Mouse (Mus musculus) heart, embryonic 16.5 days (tissue): ENCODE measurements around the gene Ccdc90b. TPM values are rescaled to one million over a fixed set of nuclear protein-coding genes. Genes with fewer than 3 reads are reported as not detected.

Source experiments
- ATAC-seq: fragments of 200-750 bp; cut with Nextera tagmentation; replicated peaks from 2 replicates; pipeline ENCODE4 v1.8.0; 2017; ENCODE audit warnings: moderate number of reproducible peaks; ENCODE audit not compliant: insufficient read depth, low FRiP score; ENCODE audit errors: extremely low read depth
- H3K27ac ChIP-seq: fragments of 300-500 bp; sonication (generic); 2 replicates; pipeline ENCODE4 v1.5.1; 2014; ENCODE audit warnings: mild to moderate bottlenecking, low read length, control low read depth, moderate library complexity
- H3K27me3 ChIP-seq: fragments of 300-500 bp; sonication (generic); 2 replicates; pipeline ENCODE4 v1.6.1; 2014; ENCODE audit warnings: low read length, mixed read lengths; ENCODE audit not compliant: control insufficient read depth, insufficient read depth
- H3K36me3 ChIP-seq: fragments of 300-500 bp; sonication (generic); 2 replicates; pipeline ENCODE4 v1.6.1; 2014; ENCODE audit not compliant: control insufficient read depth, insufficient read depth
- H3K4me1 ChIP-seq: fragments of 300-500 bp; sonication (generic); 2 replicates; pipeline ENCODE4 v1.6.1; 2014; ENCODE audit warnings: low read length, mixed read lengths; ENCODE audit not compliant: control insufficient read depth, insufficient read depth
- H3K4me2 ChIP-seq: fragments of 300-500 bp; sonication (generic); 2 replicates; pipeline ENCODE4 v1.6.1; 2014; ENCODE audit warnings: low read depth, mild to moderate bottlenecking, control low read depth, low read length
- H3K4me3 ChIP-seq: fragments of 300-500 bp; sonication (generic); 2 replicates; pipeline ENCODE4 v1.5.1; 2014; ENCODE audit warnings: mild to moderate bottlenecking, control low read depth, low read length
- H3K9ac ChIP-seq: fragments of 300-500 bp; sonication (generic); 2 replicates; pipeline ENCODE4 v1.6.1; 2014; ENCODE audit warnings: low read length, control low read depth
- H3K9me3 ChIP-seq: fragments of 300-500 bp; sonication (generic); replicated peaks from 2 replicates; pipeline ENCODE4 v1.6.1; 2016; ENCODE audit warnings: low read length; ENCODE audit not compliant: control insufficient read depth
- WGBS: fragments of 180-500 bp; shearing (Covaris S2); extraction: QIAGEN DNeasy Blood & Tissue Kit; methylation state at CpG from one replicate; pipeline ENCODE4 v1.1.7; 2014; 5-methylcytosine and 5-hydroxymethylcytosine counted together
- polyA plus RNA-seq: library from polyadenylated mRNA; unstranded; fragments of >200 nt; fragmentation: Nextera tagmentation; extraction: Ambion mirVana; gene quantifications from 2 replicates; pipeline ENCODE4 v1.2.1, GENCODE M21; 2015

Gene Ccdc90b
- polyA plus RNA-seq, 1 experiment from 2014 or later, result 53.2 TPM

GRCm38 (mm10) chr7:92558744-92559143 is 2.2 kb upstream of the Ccdc90b start:
- Histone ChIP-seq H3K36me3 (no peaks in the 10 kb centered on the region), H3K9ac (no peak overlapping the region), H3K27ac (no peak overlapping the region), H3K4me1 (peaks cover 4% of the 10 kb centered on the region), H3K4me3 (no peak overlapping the region), H3K27me3 (no peaks in the 10 kb centered on the region), H3K9me3 (no peaks in the 10 kb centered on the region), H3K4me2 (no peak overlapping the region)
- WGBS, result 83% methylated on average over 2 of the region's 2 CpGs
- no peak for ATAC-seq

DNA sequence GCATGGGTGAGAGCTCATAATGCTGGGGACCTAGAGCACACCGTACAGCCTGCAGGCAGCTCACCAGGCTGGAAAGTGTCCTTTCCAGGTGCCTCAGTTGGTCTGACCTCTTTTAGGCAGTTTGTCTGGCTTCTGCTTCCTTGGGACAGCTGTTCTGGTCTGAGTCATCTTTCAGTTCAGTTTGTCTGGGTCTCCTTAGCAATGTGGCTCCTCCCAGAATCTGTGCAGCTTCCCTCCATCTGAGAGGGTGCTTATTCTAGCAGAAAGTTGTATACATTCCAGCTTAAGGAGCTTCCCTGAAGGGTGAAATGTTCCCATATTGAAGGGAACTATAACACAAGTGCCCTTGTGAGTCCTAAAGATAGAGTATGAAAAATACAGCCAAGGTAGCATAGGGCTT is 5.8 kb downstream of the Ccdc90b start:
- no peaks in the 10 kb centered on the region for H3K27me3 ChIP-seq
- H3K9ac ChIP-seq, result no peak overlapping the region
- no peak overlapping the region for H3K4me3 ChIP-seq
- 92% methylated on average over 1 of the region's 1 CpGs for WGBS
- no peak overlapping the region for H3K27ac ChIP-seq
- H3K4me1 ChIP-seq, result peaks cover 4% of the 10 kb centered on the region
- H3K36me3 ChIP-seq, result peaks cover 3% of the 10 kb centered on the region; the same call in 1 of the 2 replicates
- H3K4me2 ChIP-seq, result no peak overlapping the region
- ATAC-seq, result no peak
- H3K9me3 ChIP-seq, result no peaks in the 10 kb centered on the region

GRCm38 (mm10) chr7:92580491-92581207 is 19.7 kb downstream of the Ccdc90b start:
- Histone ChIP-seq H3K9ac (no peak overlapping the region), H3K4me1 (no peaks in the 10 kb centered on the region), H3K4me2 (no peak overlapping the region), H3K9me3 (no peaks in the 10 kb centered on the region), H3K36me3 (peaks cover 21% of the 10 kb centered on the region; the same call in 1 of the 2 replicates), H3K27me3 (no peaks in the 10 kb centered on the region), H3K4me3 (no peak overlapping the region), H3K27ac (no peak overlapping the region)
- WGBS, result 86% methylated on average over 5 of the region's 5 CpGs
- no peak for ATAC-seq

DNA sequence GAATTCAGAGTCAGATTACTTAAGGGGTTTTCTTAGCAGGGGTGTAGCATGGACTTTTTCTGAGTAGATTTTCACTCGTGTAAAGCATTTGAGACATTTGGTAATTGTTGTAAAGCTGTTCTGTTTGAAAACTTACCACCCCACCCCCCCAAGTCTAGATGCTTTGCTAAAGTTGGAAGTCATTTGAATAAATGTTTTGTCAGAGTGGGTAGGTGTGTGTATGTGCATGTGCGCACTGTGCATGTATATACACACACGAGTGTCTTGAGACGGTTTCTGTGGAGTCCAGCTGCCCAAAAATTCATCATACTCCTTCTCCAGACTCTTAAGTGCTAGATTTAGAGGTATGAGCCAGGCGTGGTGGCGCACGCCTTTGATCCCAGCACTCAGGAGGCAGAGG is 22.6 kb downstream of the Ccdc90b start:
- 88% methylated on average over 7 of the region's 7 CpGs for WGBS
- no peak for ATAC-seq
- peaks cover 13% of the 10 kb centered on the region; the same call in 1 of the 2 replicates for H3K36me3 ChIP-seq
- no peak overlapping the region for H3K27ac ChIP-seq
- H3K9me3 ChIP-seq, result no peaks in the 10 kb centered on the region
- no peak overlapping the region for H3K4me2 ChIP-seq
- no peaks in the 10 kb centered on the region for H3K27me3 ChIP-seq
- no peak overlapping the region for H3K9ac ChIP-seq
- no peaks in the 10 kb centered on the region for H3K4me1 ChIP-seq
- no peak overlapping the region for H3K4me3 ChIP-seq

GRCm38 (mm10) chr7:92589986-92590385 is 29.0 kb downstream of the Ccdc90b start:
- Histone ChIP-seq H3K9ac (no peak overlapping the region), H3K4me1 (no peaks in the 10 kb centered on the region), H3K36me3 (no peaks in the 10 kb centered on the region), H3K27ac (no peak overlapping the region), H3K4me3 (no peak overlapping the region), H3K27me3 (no peaks in the 10 kb centered on the region), H3K9me3 (no peaks in the 10 kb centered on the region), H3K4me2 (no peak overlapping the region)
- WGBS, result 86% methylated on average over 7 of the region's 7 CpGs
- no peak for ATAC-seq

GRCm38 (mm10) chr7:92590842-92591241 is 29.9 kb downstream of the Ccdc90b start:
- no peaks in the 10 kb centered on the region for H3K4me1 ChIP-seq
- no peaks in the 10 kb centered on the region for H3K27me3 ChIP-seq

DNA sequence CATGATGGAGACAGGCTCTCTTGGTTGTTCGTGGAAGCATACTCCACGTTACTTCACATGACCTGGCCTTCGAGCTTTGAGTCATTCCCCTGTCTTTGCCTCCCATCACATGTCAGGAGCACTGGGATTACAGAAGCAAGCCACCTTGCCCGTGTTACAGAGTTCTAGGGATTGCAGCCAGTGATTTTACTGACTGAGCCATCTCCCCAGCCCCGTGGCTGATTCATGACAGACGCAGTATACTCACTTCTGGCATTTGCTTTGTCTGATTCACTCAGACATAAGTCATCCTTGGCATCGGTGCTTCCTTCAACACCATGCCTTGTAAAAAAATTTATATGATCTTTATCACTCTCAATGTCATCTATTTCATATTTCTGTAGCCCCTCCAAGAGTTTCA is 44.0 kb downstream of the Ccdc90b start:
- no peaks in the 10 kb centered on the region for H3K27me3 ChIP-seq
- H3K4me2 ChIP-seq, result no peak overlapping the region
- 85% methylated on average over 7 of the region's 7 CpGs for WGBS
- H3K36me3 ChIP-seq, result peaks cover 4% of the 10 kb centered on the region; the same call in 1 of the 2 replicates
- H3K27ac ChIP-seq, result no peak overlapping the region
- no peak overlapping the region for H3K9ac ChIP-seq
- no peak overlapping the region for H3K4me3 ChIP-seq
- no peaks in the 10 kb centered on the region for H3K9me3 ChIP-seq
- no peak for ATAC-seq
- no peaks in the 10 kb centered on the region for H3K4me1 ChIP-seq

More at GRCm38 (mm10) chr7:92590842-92591241, 29.9 kb downstream of the Ccdc90b start:
- ATAC-seq, result no peak
- 89% methylated on average over 2 of the region's 2 CpGs for WGBS
- Histone ChIP-seq H3K36me3 (no peaks in the 10 kb centered on the region), H3K9ac (no peak overlapping the region), H3K27ac (no peak overlapping the region), H3K4me3 (no peak overlapping the region), H3K9me3 (no peaks in the 10 kb centered on the region), H3K4me2 (no peak overlapping the region)

DNA sequence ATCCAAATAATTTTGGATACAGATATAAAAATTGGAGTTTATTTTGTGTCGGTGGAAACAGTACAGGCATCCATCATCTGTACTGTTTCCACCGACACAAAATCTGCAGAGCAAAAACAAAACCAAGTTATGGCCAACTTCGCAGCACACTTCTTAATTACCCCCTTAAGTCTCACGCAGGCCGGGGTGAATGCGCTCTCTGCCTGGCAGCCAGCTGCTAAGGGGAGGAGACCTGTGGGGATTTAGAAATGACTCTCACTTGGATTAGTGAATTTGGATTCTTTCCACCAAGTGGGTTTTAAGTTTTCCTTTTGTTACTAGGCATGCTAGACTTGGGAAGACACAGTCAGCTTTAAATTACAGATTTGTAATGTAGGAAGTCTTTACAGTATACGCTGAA is 49.9 kb downstream of the Ccdc90b start:
- Histone ChIP-seq H3K27ac (no peak overlapping the region), H3K27me3 (no peaks in the 10 kb centered on the region), H3K36me3 (no peaks in the 10 kb centered on the region), H3K4me2 (no peak overlapping the region), H3K4me3 (no peak overlapping the region), H3K4me1 (no peaks in the 10 kb centered on the region), H3K9me3 (no peaks in the 10 kb centered on the region), H3K9ac (no peak overlapping the region)
- 70% methylated on average over 7 of the region's 7 CpGs for WGBS
- ATAC-seq, result no peak

- WGBS, result 56% methylated on average over 2 of the region's 2 CpGs
These were observed 63.5 kb downstream of the Ccdc90b start for GRCm38 (mm10) chr7:92624488-92624887.

More at GRCm38 (mm10) chr7:92624488-92624887, 63.5 kb downstream of the Ccdc90b start:
- Histone ChIP-seq H3K27ac (no peak overlapping the region), H3K36me3 (no peaks in the 10 kb centered on the region), H3K4me1 (no peaks in the 10 kb centered on the region), H3K4me3 (no peak overlapping the region), H3K4me2 (no peak overlapping the region), H3K27me3 (no peaks in the 10 kb centered on the region), H3K9ac (no peak overlapping the region), H3K9me3 (no peaks in the 10 kb centered on the region)
- no peak for ATAC-seq
